Mouse (Mus musculus): Measurements from ENCODE around the gene Gng4. TPM values are rescaled to one million over a fixed set of nuclear protein-coding genes. Genes with fewer than 3 reads are reported as not detected.

Gng4 gene
- total RNA-seq (2014; rRNA removed; ENCODE audit: low replicate concordance): 0.15 TPM in 1 of 2 replicates, not detected in the other
- 0.16 and 0.22 TPM in 2 replicates for polyA plus RNA-seq (2015; fragmentation: Nextera tagmentation; extraction: Ambion mirVana)

- Histone ChIP-seq H3K4me1 (ENCODE audit: control insufficient read depth, insufficient read depth) (peaks cover 13% of the 10 kb centered on the region), H3K9ac (replicated peaks; ENCODE audit: low read depth, low read length) (no peak within 1 kb of the TSS), H3K4me2 (ENCODE audit: low read depth, low read length) (peak within 1 kb of the TSS; percentile 89), H3K27me3 (ENCODE audit: control insufficient read depth, insufficient read depth, low read length) (peaks cover 42% of the 10 kb centered on the region), H3K4me3 (ENCODE audit: low read depth, low read length) (peak within 1 kb of the TSS; percentile 55), H3K36me3 (replicated peaks; ENCODE audit: control insufficient read depth, insufficient read depth, low read length) (no peaks in the 10 kb centered on the region), H3K27ac (ENCODE audit: low read depth) (no peak within 1 kb of the TSS), H3K9me3 (replicated peaks; ENCODE audit: control insufficient read depth, low read length) (no peaks in the 10 kb centered on the region)
- ATAC-seq (ENCODE audit: insufficient read depth, low read depth) (peak; percentile 12; the same call in 1 of the 2 replicates), DNase-seq (ENCODE audit: low spot score) (no peak)
- 1% methylated on average over 43 of the region's 43 CpGs for WGBS
- TF ChIP-seq EP300 (IDR thresholded peaks at IDR 0.05; ENCODE audit: low read depth) (no peak), CTCF (IDR thresholded peaks at IDR 0.05; ENCODE audit: low read depth) (no peak)
Observed at GRCm38 (mm10) chr13:13783894-13784419, at the start of gene Gng4. TSS of gene Gng4 (plus strand) at chr13:13784059.

GRCm38 (mm10) chr13:13739232-13739631, 44.6 kb upstream of the Gng4 start:
- no peaks in the 10 kb centered on the region for H3K4me1 ChIP-seq (ENCODE audit: control insufficient read depth, insufficient read depth)
- H3K9me3 ChIP-seq (replicated peaks; ENCODE audit: control insufficient read depth, low read length): no peaks in the 10 kb centered on the region
- no peak overlapping the region for H3K9ac ChIP-seq (replicated peaks; ENCODE audit: low read depth, low read length)
- no peak overlapping the region for H3K4me2 ChIP-seq (ENCODE audit: low read depth, low read length)
- ATAC-seq (ENCODE audit: insufficient read depth, low read depth) (no peak), DNase-seq (ENCODE audit: low spot score) (no peak)
- H3K4me3 ChIP-seq (ENCODE audit: low read depth, low read length): no peak overlapping the region
- TF ChIP-seq EP300 (IDR thresholded peaks at IDR 0.05; ENCODE audit: low read depth) (no peak), CTCF (IDR thresholded peaks at IDR 0.05; ENCODE audit: low read depth) (no peak)
- 93% methylated on average over 4 of the region's 4 CpGs for WGBS
- no peak overlapping the region for H3K27ac ChIP-seq (ENCODE audit: low read depth)
- no peaks in the 10 kb centered on the region for H3K27me3 ChIP-seq (ENCODE audit: control insufficient read depth, insufficient read depth, low read length)
- H3K36me3 ChIP-seq (replicated peaks; ENCODE audit: control insufficient read depth, insufficient read depth, low read length): peaks cover 32% of the 10 kb centered on the region

GRCm38 (mm10) chr13:13745911-13746310, 37.9 kb upstream of the Gng4 start:
- H3K27ac ChIP-seq (ENCODE audit: low read depth): no peak overlapping the region
- ATAC-seq (ENCODE audit: insufficient read depth, low read depth): no peak

GRCm38 (mm10) chr13:13775778-13776494, 7.9 kb upstream of the Gng4 start:
- Histone ChIP-seq H3K36me3 (replicated peaks; ENCODE audit: control insufficient read depth, insufficient read depth, low read length) (peaks cover 16% of the 10 kb centered on the region), H3K9me3 (replicated peaks; ENCODE audit: control insufficient read depth, low read length) (no peaks in the 10 kb centered on the region)

More at GRCm38 (mm10) chr13:13745911-13746310, 37.9 kb upstream of the Gng4 start:
- no peak for TF ChIP-seq EP300 (IDR thresholded peaks at IDR 0.05; ENCODE audit: low read depth)
- TF ChIP-seq CTCF (IDR thresholded peaks at IDR 0.05; ENCODE audit: low read depth): no peak
- H3K4me1 ChIP-seq (ENCODE audit: control insufficient read depth, insufficient read depth): no peaks in the 10 kb centered on the region
- H3K36me3 ChIP-seq (replicated peaks; ENCODE audit: control insufficient read depth, insufficient read depth, low read length): peaks cover 62% of the 10 kb centered on the region
- no peaks in the 10 kb centered on the region for H3K27me3 ChIP-seq (ENCODE audit: control insufficient read depth, insufficient read depth, low read length)
- 72% methylated on average over 3 of the region's 3 CpGs for WGBS
- no peak overlapping the region for H3K4me3 ChIP-seq (ENCODE audit: low read depth, low read length)
- H3K9ac ChIP-seq (replicated peaks; ENCODE audit: low read depth, low read length): no peak overlapping the region
- DNase-seq (ENCODE audit: low spot score): no peak
- H3K4me2 ChIP-seq (ENCODE audit: low read depth, low read length): no peak overlapping the region
- H3K9me3 ChIP-seq (replicated peaks; ENCODE audit: control insufficient read depth, low read length): no peaks in the 10 kb centered on the region

GRCm38 (mm10) chr13:13777052-13777451, 6.8 kb upstream of the Gng4 start:
- 89% methylated on average over 11 of the region's 11 CpGs for WGBS
- no peak for DNase-seq (ENCODE audit: low spot score)

More at GRCm38 (mm10) chr13:13775778-13776494, 7.9 kb upstream of the Gng4 start:
- Histone ChIP-seq H3K4me1 (ENCODE audit: control insufficient read depth, insufficient read depth) (no peaks in the 10 kb centered on the region; the same call in 1 of the 2 replicates), H3K27ac (ENCODE audit: low read depth) (no peak overlapping the region), H3K4me2 (ENCODE audit: low read depth, low read length) (no peak overlapping the region), H3K27me3 (ENCODE audit: control insufficient read depth, insufficient read depth, low read length) (no peaks in the 10 kb centered on the region), H3K9ac (replicated peaks; ENCODE audit: low read depth, low read length) (no peak overlapping the region), H3K4me3 (ENCODE audit: low read depth, low read length) (no peak overlapping the region)
- DNase-seq (ENCODE audit: low spot score) (peak; percentile 38), ATAC-seq (ENCODE audit: insufficient read depth, low read depth) (peak; percentile 55; the same call in 1 of the 2 replicates)
- TF ChIP-seq EP300 (IDR thresholded peaks at IDR 0.05; ENCODE audit: low read depth) (no peak), CTCF (IDR thresholded peaks at IDR 0.05; ENCODE audit: low read depth) (no peak)

More at GRCm38 (mm10) chr13:13777052-13777451, 6.8 kb upstream of the Gng4 start:
- Histone ChIP-seq H3K4me3 (ENCODE audit: low read depth, low read length) (no peak overlapping the region), H3K4me2 (ENCODE audit: low read depth, low read length) (no peak overlapping the region), H3K27me3 (ENCODE audit: control insufficient read depth, insufficient read depth, low read length) (no peaks in the 10 kb centered on the region), H3K9ac (replicated peaks; ENCODE audit: low read depth, low read length) (no peak overlapping the region), H3K36me3 (replicated peaks; ENCODE audit: control insufficient read depth, insufficient read depth, low read length) (peaks cover 16% of the 10 kb centered on the region), H3K27ac (ENCODE audit: low read depth) (no peak overlapping the region), H3K9me3 (replicated peaks; ENCODE audit: control insufficient read depth, low read length) (no peaks in the 10 kb centered on the region), H3K4me1 (ENCODE audit: control insufficient read depth, insufficient read depth) (no peaks in the 10 kb centered on the region; the same call in 1 of the 2 replicates)
- TF ChIP-seq EP300 (IDR thresholded peaks at IDR 0.05; ENCODE audit: low read depth): no peak
- TF ChIP-seq CTCF (IDR thresholded peaks at IDR 0.05; ENCODE audit: low read depth): no peak
- ATAC-seq (ENCODE audit: insufficient read depth, low read depth): no peak
